Mouse (Mus musculus): ENCODE data around the gene Tmem81. TPM values are rescaled to one million over a fixed set of nuclear protein-coding genes. Genes with fewer than 3 reads are reported as not detected.

Tmem81 gene
- polyA plus RNA-seq, 1 experiment = 3.5 TPM

DNA sequence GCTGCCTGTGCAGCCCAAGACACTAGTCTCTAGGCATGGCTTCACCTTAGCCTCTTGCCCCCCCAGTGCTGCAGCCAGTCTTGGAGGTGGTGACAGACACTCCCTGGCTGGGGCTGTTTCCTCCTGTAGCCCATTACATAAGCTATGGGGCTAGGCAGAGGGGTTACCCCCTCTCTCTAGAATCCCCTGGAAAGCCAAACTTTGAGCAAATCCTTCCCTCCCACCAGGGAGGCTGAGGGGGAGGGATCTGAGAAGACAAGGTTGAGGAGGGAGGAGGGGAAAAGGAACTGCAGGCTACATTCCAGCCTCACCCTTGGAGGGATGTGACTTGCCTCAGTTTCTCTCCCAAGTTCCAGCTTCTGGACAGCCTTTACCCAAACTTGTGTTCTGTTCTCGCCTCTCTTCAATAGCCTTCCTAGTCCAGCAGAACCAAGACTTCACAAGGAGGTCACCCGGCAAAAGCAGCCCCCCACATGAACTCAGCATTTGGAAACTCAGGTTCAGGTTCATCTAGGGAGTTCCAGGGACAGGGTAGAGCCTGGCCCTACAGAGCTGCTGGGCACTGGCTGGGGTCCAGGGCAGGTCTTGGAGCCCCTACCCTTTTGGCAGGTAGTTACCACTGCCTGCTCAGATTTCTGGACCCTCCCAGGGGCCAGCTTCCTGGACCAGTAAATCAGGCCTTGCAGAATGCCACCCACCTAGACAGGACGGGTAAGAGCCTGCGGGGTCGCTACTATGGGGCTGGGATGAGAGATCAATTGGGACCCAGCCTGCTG is 36.0 kb downstream of the Tmem81 start:
- TF ChIP-seq CTCF (IDR thresholded peaks at IDR 0.05; ENCODE audit: insufficient read depth, low read length) (no peak), POLR2A (IDR thresholded peaks at IDR 0.05; ENCODE audit: borderline replicate concordance, extremely low read depth, low read depth, low read length) (no peak)
- DNase-seq = no peak
- H3K4me3 ChIP-seq (replicated peaks; ENCODE audit: extremely low read depth, low read depth, low read length) = no peak overlapping the region
- no peaks in the 10 kb centered on the region for H3K4me1 ChIP-seq (ENCODE audit: control insufficient read depth, insufficient read depth, low read length)
- 9% methylated on average over 5 of the region's 5 CpGs for WGBS

GRCm38 (mm10) chr1:132542762-132543306 is 36.8 kb downstream of the Tmem81 start, which contains the start of gene Cntn2:
TSS of gene Cntn2 (minus strand) at chr1:132543256.
- no peak for DNase-seq
- H3K4me1 ChIP-seq (ENCODE audit: control insufficient read depth, insufficient read depth, low read length) = no peaks in the 10 kb centered on the region
- WGBS = 3% methylated on average over 30 of the region's 30 CpGs
- H3K4me3 ChIP-seq (replicated peaks; ENCODE audit: extremely low read depth, low read depth, low read length) = no peak within 1 kb of the TSS
- no peak for TF ChIP-seq POLR2A (IDR thresholded peaks at IDR 0.05; ENCODE audit: borderline replicate concordance, extremely low read depth, low read depth, low read length)
- no peak for TF ChIP-seq CTCF (IDR thresholded peaks at IDR 0.05; ENCODE audit: insufficient read depth, low read length)

DNA sequence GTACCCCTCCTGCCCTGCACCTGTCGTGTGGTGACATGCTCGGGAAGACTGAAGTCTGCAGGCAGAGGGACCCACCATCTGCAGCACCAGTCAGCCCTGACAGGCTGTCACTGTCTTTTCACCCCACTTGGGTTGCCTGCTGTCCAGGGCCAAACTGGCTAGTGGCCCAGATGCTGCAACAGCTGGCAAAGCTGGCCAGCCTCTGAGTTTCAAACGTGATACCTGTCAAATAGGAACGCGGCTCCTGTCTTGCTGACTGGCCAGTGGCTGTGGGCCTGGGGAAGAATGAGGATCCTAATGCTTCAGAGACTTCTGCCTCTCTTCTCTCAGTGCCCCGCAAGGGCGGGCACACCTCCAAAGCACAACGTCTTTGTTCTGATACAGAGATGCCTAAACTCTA is 37.8 kb downstream of the Tmem81 start:
- WGBS = 62% methylated on average over 8 of the region's 8 CpGs
- H3K4me3 ChIP-seq (replicated peaks; ENCODE audit: extremely low read depth, low read depth, low read length) = no peak overlapping the region
- TF ChIP-seq POLR2A (IDR thresholded peaks at IDR 0.05; ENCODE audit: borderline replicate concordance, extremely low read depth, low read depth, low read length) = no peak
- TF ChIP-seq CTCF (IDR thresholded peaks at IDR 0.05; ENCODE audit: insufficient read depth, low read length) = no peak
- no peaks in the 10 kb centered on the region for H3K4me1 ChIP-seq (ENCODE audit: control insufficient read depth, insufficient read depth, low read length)
- DNase-seq = no peak

- no peak overlapping the region for H3K4me3 ChIP-seq (replicated peaks; ENCODE audit: extremely low read depth, low read depth, low read length)
- DNase-seq = peak; percentile 7
- H3K4me1 ChIP-seq (ENCODE audit: control insufficient read depth, insufficient read depth, low read length) = no peaks in the 10 kb centered on the region
- WGBS = 14% methylated on average over 9 of the region's 9 CpGs
- TF ChIP-seq POLR2A (IDR thresholded peaks at IDR 0.05; ENCODE audit: borderline replicate concordance, extremely low read depth, low read depth, low read length) = no peak
- no peak for TF ChIP-seq CTCF (IDR thresholded peaks at IDR 0.05; ENCODE audit: insufficient read depth, low read length)
These were observed 52.0 kb downstream of the Tmem81 start for GRCm38 (mm10) chr1:132557901-132558631.

Other genes starting within 250 kb of the Tmem81 start
- gene Klhdc8a, start 207.6 kb upstream of the Tmem81 start, polyA plus RNA-seq (2012; rRNA removed) = 3.2 and 4.6 TPM in 2 replicates
- gene Nuak2, start 190.1 kb upstream of the Tmem81 start, polyA plus RNA-seq (2012; rRNA removed) = 9.6 and 10.4 TPM in 2 replicates
- gene Tmcc2, start 114.9 kb upstream of the Tmem81 start, polyA plus RNA-seq (2012; rRNA removed) = 135 and 154 TPM in 2 replicates
- gene Dstyk, start 88.7 kb upstream of the Tmem81 start, polyA plus RNA-seq (2012; rRNA removed) = 14.9 and 17.7 TPM in 2 replicates
- gene Rbbp5, start 28.9 kb upstream of the Tmem81 start, polyA plus RNA-seq (2012; rRNA removed) = 11.7 and 20.8 TPM in 2 replicates
- 0.07 and 0.11 TPM in 2 replicates for gene Cntn2, start 37.0 kb downstream of the Tmem81 start, polyA plus RNA-seq (2012; rRNA removed)
- 0.15 and 0.20 TPM in 2 replicates for gene Nfasc, start 235.6 kb downstream of the Tmem81 start, polyA plus RNA-seq (2012; rRNA removed)

All from lung, adult 2 months (tissue).